Mouse (Mus musculus): ENCODE results near the gene Ccdc173. TPM values are rescaled to one million over a fixed set of nuclear protein-coding genes. Genes with fewer than 3 reads are reported as not detected.

The Ccdc173 gene
- polyA plus RNA-seq, 1 experiment from 2014 or later: 0.50 TPM

GRCm38 (mm10) chr2:69723519-69723825 is 65.9 kb downstream of the Ccdc173 start:
- H3K27me3 ChIP-seq (replicated peaks; ENCODE audit: control insufficient read depth, insufficient read depth, low read length): no peaks in the 10 kb centered on the region
- peak overlapping the region; percentile 88 for H3K27ac ChIP-seq (ENCODE audit: low read depth, low read length)
- H3K36me3 ChIP-seq (ENCODE audit: control insufficient read depth, insufficient read depth): no peaks in the 10 kb centered on the region
- no peaks in the 10 kb centered on the region for H3K4me1 ChIP-seq (replicated peaks; ENCODE audit: control insufficient read depth, insufficient read depth, low read length)
- H3K9me3 ChIP-seq (ENCODE audit: control insufficient read depth): no peaks in the 10 kb centered on the region
- ATAC-seq: no peak
- peak overlapping the region; percentile 86 for H3K9ac ChIP-seq (ENCODE audit: low read depth, low read length)
- peak overlapping the region; percentile 76 for H3K4me2 ChIP-seq (replicated peaks; ENCODE audit: low read depth)
- WGBS: under 1% methylated on average over 13 of the region's 13 CpGs
- no peak for TF ChIP-seq CTCF (IDR thresholded peaks at IDR 0.05; ENCODE audit: low read depth)
- H3K4me3 ChIP-seq (ENCODE audit: low read depth, low read length): peak overlapping the region; percentile 85

DNA sequence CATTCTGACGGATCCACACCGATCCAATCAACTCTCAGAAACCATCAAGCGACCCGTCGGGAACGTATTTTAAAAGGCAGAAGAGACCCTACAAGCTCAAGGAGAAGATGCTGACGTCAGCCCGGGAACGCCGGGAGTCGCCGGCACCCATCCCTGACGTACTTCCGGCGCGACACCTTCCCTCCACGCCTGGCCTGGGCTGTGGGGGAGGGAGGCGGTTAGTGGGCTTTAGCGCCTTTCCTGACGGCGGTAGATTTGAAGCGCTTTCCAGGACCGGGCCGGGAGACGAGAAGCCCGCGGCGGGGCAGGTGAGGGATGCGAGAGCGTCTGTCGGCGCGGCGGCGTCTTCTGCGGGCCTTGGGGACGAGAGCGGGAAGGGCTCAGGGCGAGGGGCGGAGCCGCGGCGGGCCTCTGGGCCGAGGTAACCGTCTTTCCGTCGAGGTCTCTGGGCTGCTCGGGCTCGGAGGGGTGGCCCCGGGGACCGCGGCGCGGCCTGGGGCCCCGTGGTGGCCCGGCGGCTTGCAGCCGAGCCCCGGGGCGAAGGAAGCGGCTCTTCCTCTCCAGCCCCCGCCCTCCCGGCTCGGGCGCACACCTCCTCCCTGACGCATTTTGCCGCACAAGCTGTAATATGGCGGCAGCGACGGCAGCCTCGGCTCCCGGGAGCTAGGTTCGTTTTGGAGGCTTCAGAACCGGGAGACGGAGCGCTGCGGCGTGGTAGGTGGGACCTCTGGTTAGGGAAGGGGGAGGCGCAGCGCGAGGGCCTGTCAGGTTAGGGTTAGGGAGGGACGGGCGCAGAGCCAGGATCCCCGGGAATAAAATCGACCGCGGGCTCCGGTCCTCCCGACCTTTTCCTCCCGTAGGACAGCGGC is 66.5 kb downstream of the Ccdc173 start:
- H3K4me1 ChIP-seq (replicated peaks; ENCODE audit: control insufficient read depth, insufficient read depth, low read length): no peaks in the 10 kb centered on the region
- H3K36me3 ChIP-seq (ENCODE audit: control insufficient read depth, insufficient read depth): no peaks in the 10 kb centered on the region
- H3K4me3 ChIP-seq (ENCODE audit: low read depth, low read length): peak overlapping the region; percentile 85
- no peaks in the 10 kb centered on the region for H3K9me3 ChIP-seq (ENCODE audit: control insufficient read depth)
- no peaks in the 10 kb centered on the region for H3K27me3 ChIP-seq (replicated peaks; ENCODE audit: control insufficient read depth, insufficient read depth, low read length)
- peak overlapping the region; percentile 76 for H3K4me2 ChIP-seq (replicated peaks; ENCODE audit: low read depth)
- ATAC-seq: peak; percentile 95
- peak overlapping the region; percentile 86 for H3K9ac ChIP-seq (ENCODE audit: low read depth, low read length)
- TF ChIP-seq CTCF (IDR thresholded peaks at IDR 0.05; ENCODE audit: low read depth): no peak
- under 1% methylated on average over 89 of the region's 91 CpGs for WGBS
- peak overlapping the region; percentile 88 for H3K27ac ChIP-seq (ENCODE audit: low read depth, low read length)

DNA sequence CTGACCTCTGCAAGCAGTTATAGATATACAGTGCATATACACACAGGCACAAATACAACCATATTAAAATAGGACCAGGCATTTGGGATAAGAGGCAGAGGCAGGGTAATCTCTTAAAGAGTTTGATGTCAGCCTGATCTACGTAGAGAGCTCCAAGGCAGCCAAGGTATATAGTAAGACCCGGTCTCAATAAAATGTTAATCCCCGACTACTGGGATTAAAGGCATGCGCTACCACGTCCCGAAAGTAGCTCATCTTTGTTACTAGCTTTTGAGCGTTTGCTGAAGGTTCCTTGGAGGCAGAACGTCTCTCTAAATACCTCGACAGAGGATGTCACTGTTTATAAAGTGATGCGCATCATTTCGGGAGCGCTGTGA is 67.1 kb downstream of the Ccdc173 start, which contains the start of gene Ppig:
Ppig (plus strand) TSS at position 273 of the 377 bp plus-strand sequence.
- H3K4me2 ChIP-seq (replicated peaks; ENCODE audit: low read depth): peak within 1 kb of the TSS; percentile 76
- 5% methylated on average over 12 of the region's 12 CpGs for WGBS
- ATAC-seq: peak; percentile 16; the same call in 1 of the 2 replicates
- H3K27ac ChIP-seq (ENCODE audit: low read depth, low read length): peak within 1 kb of the TSS; percentile 88
- no peaks in the 10 kb centered on the region for H3K36me3 ChIP-seq (ENCODE audit: control insufficient read depth, insufficient read depth)
- H3K4me3 ChIP-seq (ENCODE audit: low read depth, low read length): peak within 1 kb of the TSS; percentile 85
- H3K9me3 ChIP-seq (ENCODE audit: control insufficient read depth): no peaks in the 10 kb centered on the region
- H3K9ac ChIP-seq (ENCODE audit: low read depth, low read length): peak within 1 kb of the TSS; percentile 86
- no peaks in the 10 kb centered on the region for H3K27me3 ChIP-seq (replicated peaks; ENCODE audit: control insufficient read depth, insufficient read depth, low read length)
- no peaks in the 10 kb centered on the region for H3K4me1 ChIP-seq (replicated peaks; ENCODE audit: control insufficient read depth, insufficient read depth, low read length)
- TF ChIP-seq CTCF (IDR thresholded peaks at IDR 0.05; ENCODE audit: low read depth): no peak

DNA sequence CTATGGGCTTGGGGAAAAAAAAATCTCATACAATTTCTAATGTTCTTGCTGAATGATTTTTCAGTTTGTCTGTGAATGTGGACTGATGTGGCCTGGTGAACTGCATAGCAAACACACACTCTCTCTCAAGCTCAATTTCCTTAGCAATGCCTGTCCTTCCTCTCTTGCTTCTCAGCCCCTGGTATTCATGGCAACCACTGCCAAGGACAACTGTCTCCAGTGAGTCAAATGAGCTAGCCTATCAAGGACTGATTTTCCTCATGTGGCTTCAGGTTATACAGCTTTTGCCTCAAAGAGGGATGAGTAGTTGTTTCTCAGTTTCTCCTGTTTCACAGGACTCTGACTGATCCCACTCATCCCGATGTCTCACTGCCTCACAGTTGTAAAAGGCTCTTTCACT is 70.3 kb downstream of the Ccdc173 start:
- Histone ChIP-seq H3K4me2 (replicated peaks; ENCODE audit: low read depth) (no peak overlapping the region), H3K36me3 (ENCODE audit: control insufficient read depth, insufficient read depth) (no peaks in the 10 kb centered on the region), H3K4me1 (replicated peaks; ENCODE audit: control insufficient read depth, insufficient read depth, low read length) (no peaks in the 10 kb centered on the region), H3K27me3 (replicated peaks; ENCODE audit: control insufficient read depth, insufficient read depth, low read length) (no peaks in the 10 kb centered on the region), H3K27ac (ENCODE audit: low read depth, low read length) (no peak overlapping the region), H3K4me3 (ENCODE audit: low read depth, low read length) (no peak overlapping the region), H3K9me3 (ENCODE audit: control insufficient read depth) (no peaks in the 10 kb centered on the region), H3K9ac (ENCODE audit: low read depth, low read length) (no peak overlapping the region)
- 87% methylated on average over 1 of the region's 1 CpGs for WGBS
- TF ChIP-seq CTCF (IDR thresholded peaks at IDR 0.05; ENCODE audit: low read depth): no peak
- ATAC-seq: no peak

- Histone ChIP-seq H3K27me3 (replicated peaks; ENCODE audit: control insufficient read depth, insufficient read depth, low read length) (no peaks in the 10 kb centered on the region), H3K4me1 (replicated peaks; ENCODE audit: control insufficient read depth, insufficient read depth, low read length) (no peaks in the 10 kb centered on the region), H3K4me3 (ENCODE audit: low read depth, low read length) (no peak overlapping the region), H3K36me3 (ENCODE audit: control insufficient read depth, insufficient read depth) (no peaks in the 10 kb centered on the region), H3K9me3 (ENCODE audit: control insufficient read depth) (no peaks in the 10 kb centered on the region), H3K9ac (ENCODE audit: low read depth, low read length) (no peak overlapping the region), H3K27ac (ENCODE audit: low read depth, low read length) (no peak overlapping the region), H3K4me2 (replicated peaks; ENCODE audit: low read depth) (no peak overlapping the region)
- WGBS: 62% methylated on average over 3 of the region's 3 CpGs
- ATAC-seq: no peak
- TF ChIP-seq CTCF (IDR thresholded peaks at IDR 0.05; ENCODE audit: low read depth): no peak
These were observed 72.9 kb downstream of the Ccdc173 start for GRCm38 (mm10) chr2:69716483-69716882.

DNA sequence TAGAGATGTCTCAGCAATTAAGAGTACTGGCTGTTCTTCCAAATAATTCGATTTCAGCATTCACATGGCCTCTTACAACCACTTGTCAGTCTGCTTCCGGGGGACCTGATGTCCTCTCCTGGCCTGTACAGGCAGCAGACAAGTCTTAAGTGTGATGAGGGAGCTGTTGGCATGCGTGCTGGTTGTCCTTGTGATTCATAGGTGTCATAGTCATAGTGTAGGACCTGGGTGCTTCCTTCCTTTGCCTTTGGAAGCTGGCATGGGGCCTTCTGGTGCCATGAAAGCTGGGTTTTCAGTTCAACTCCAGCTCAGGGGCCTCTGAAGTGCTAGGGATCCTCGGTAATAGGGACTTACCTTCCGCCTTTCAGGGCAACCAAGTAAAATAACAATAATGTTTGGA is 75.2 kb downstream of the Ccdc173 start:
- H3K4me3 ChIP-seq (ENCODE audit: low read depth, low read length): no peak overlapping the region
- no peak overlapping the region for H3K9ac ChIP-seq (ENCODE audit: low read depth, low read length)
- H3K4me1 ChIP-seq (replicated peaks; ENCODE audit: control insufficient read depth, insufficient read depth, low read length): no peaks in the 10 kb centered on the region
- H3K4me2 ChIP-seq (replicated peaks; ENCODE audit: low read depth): no peak overlapping the region
- no peak for ATAC-seq
- no peaks in the 10 kb centered on the region for H3K36me3 ChIP-seq (ENCODE audit: control insufficient read depth, insufficient read depth)
- no peak overlapping the region for H3K27ac ChIP-seq (ENCODE audit: low read depth, low read length)
- WGBS: 78% methylated on average over 5 of the region's 5 CpGs
- TF ChIP-seq CTCF (IDR thresholded peaks at IDR 0.05; ENCODE audit: low read depth): no peak
- no peaks in the 10 kb centered on the region for H3K9me3 ChIP-seq (ENCODE audit: control insufficient read depth)
- no peaks in the 10 kb centered on the region for H3K27me3 ChIP-seq (replicated peaks; ENCODE audit: control insufficient read depth, insufficient read depth, low read length)

Data from intestine, postnatal 0 days (tissue).